8 mouse cellular contexts compared by ENCODE assay signal in the genomic region with DNA sequence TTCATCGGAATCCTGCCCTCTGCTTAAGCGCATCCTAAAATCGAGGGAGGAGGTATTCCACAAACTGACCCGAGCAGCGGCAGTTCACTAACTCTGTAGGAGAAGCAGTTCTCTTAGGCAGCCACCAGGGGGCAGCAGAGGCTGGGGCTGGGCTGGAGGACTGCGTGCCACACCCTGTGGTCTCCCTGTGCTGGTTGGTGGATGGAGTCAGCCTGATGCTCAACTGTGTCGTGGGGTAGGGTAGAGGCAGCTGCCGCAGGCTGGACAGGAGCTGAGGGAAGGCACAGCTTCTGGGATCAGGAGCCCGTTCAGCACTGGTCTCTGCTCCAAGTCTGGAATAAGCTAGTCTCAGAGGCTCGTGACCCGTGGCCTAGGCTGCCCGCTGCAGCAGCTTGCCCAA. TPM values are rescaled to one million over a fixed set of nuclear protein-coding genes. Genes with fewer than 3 reads are reported as not detected.
DNase-seq lines count a peak whose midpoint lies in the region; ATAC-seq and TF ChIP-seq lines count a peak whose summit lies in the region.

No protein-coding gene starts in this region.

- peak; percentile 90 to 95 for ATAC-seq in hematopoietic stem cell, adult 5-6 weeks (replicated peaks in 1 of 2; ENCODE audit: insufficient read depth in 1 of 2, low FRiP score in 2 of 2, low TSS enrichment in 1 of 2, low read depth in 1 of 2, poor library complexity in 2 of 2, severe bottlenecking in 2 of 2)

- WGBS in cerebellum, adult 2 months: 8% methylated on average over 12 of the region's 12 CpGs

- peak; percentile 98 for TF ChIP-seq CTCF in cerebellum, adult 2 months (IDR thresholded peaks at IDR 0.05; ENCODE audit: borderline replicate concordance, insufficient read depth, low read depth, low read length)

- H3K4me1 ChIP-seq in cerebellum, adult 2 months (ENCODE audit: control insufficient read depth, insufficient read depth, low read length): no peaks in the 10 kb centered on the region

- no peak overlapping the region for H3K27ac ChIP-seq in cerebellum, adult 2 months (ENCODE audit: insufficient read depth, low read length)

- TF ChIP-seq POLR2A in cerebellum, adult 2 months (IDR thresholded peaks at IDR 0.05; ENCODE audit: borderline replicate concordance, insufficient read depth, low read length): no peak

- H3K4me3 ChIP-seq in cerebellum, adult 2 months (replicated peaks; ENCODE audit: insufficient read depth, low read depth, low read length): no peak overlapping the region

- H3K27me3 ChIP-seq in cerebellum, adult 2 months (ENCODE audit: control insufficient read depth, insufficient read depth, low read length): no peaks in the 10 kb centered on the region

- DNase-seq in MN1 (ENCODE audit: low spot score): peak; percentile 89
- DNase-seq in cerebellum, adult 2 months: peak; percentile 72 to 80
- peak; percentile 83 for DNase-seq in forelimb bud, embryonic 11.5 days (ENCODE audit: low read depth, low spot score)
- DNase-seq in layer of hippocampus, postnatal 10 days (ENCODE audit: low spot score in 2 of 2): peak; percentile 87 to 90
- DNase-seq in lung, postnatal 10 days: peak; percentile 93
- DNase-seq in ovary, postnatal 14 days (ENCODE audit: low spot score): peak; percentile 85
- DNase-seq in thymus, postnatal 25 days: peak; percentile 71

RNA-seq across cellular contexts. Expression of gene Epha2, which starts 27.7 kb away (rescaled TPM):
- 1.9 and 2.0 TPM in 2 replicates for polyA plus RNA-seq in cerebellum, adult 2 months (2012; rRNA removed)
- total RNA-seq in hematopoietic stem cell, adult 5-6 weeks (2017): 1.0 TPM in 1 of 2 replicates, not detected in the other
- 1 to 10 TPM; 2.5 to 2.7 TPM for total RNA-seq in layer of hippocampus, postnatal 10 days (2021)

RNA-seq across cellular contexts. Expression of gene Arhgef19, which starts 34.0 kb away (rescaled TPM):
- polyA plus RNA-seq in cerebellum, adult 2 months (2012; rRNA removed): 14.0 and 15.0 TPM in 2 replicates
- not detected in 2 replicates for total RNA-seq in hematopoietic stem cell, adult 5-6 weeks (2017)
- 1 to 10 TPM; 5.8 to 6.7 TPM for total RNA-seq in layer of hippocampus, postnatal 10 days (2021)

RNA-seq across cellular contexts. Expression of gene Rsg1, which starts 59.5 kb away (rescaled TPM):
- polyA plus RNA-seq in cerebellum, adult 2 months (2012; rRNA removed): 4.7 and 6.8 TPM in 2 replicates
- total RNA-seq in hematopoietic stem cell, adult 5-6 weeks (2017): 0.81 and 3.5 TPM in 2 replicates
- total RNA-seq in layer of hippocampus, postnatal 10 days (2021): 1 to 10 TPM; 2.0 to 3.9 TPM
